Mouse (Mus musculus): ENCODE measurements at regions not wholly inside any gene's neighbourhood (a gene's known extent, or its start where the extent isn't known, plus 50 kb on each side); places are given as distances from the start of the nearest gene placed in this dataset.

- no peaks in the 10 kb centered on the region for H3K9me3 ChIP-seq (ENCODE audit: low read length)
- H3K4me2 ChIP-seq (ENCODE audit: low read depth, low read length): no peak overlapping the region
- DNase-seq (no peak), ATAC-seq (no peak)
- TF ChIP-seq CTCF (IDR thresholded peaks at IDR 0.05; ENCODE audit: low read depth) (no peak), EP300 (IDR thresholded peaks at IDR 0.05; ENCODE audit: low read depth) (no peak)
- H3K4me3 ChIP-seq (ENCODE audit: low read depth, low read length): no peak overlapping the region
- no peaks in the 10 kb centered on the region for H3K36me3 ChIP-seq (replicated peaks; ENCODE audit: insufficient read depth, low read length)
- no peak overlapping the region for H3K9ac ChIP-seq (replicated peaks)
- H3K4me1 ChIP-seq (ENCODE audit: insufficient read depth): no peaks in the 10 kb centered on the region
- 76% methylated on average over 2 of the region's 2 CpGs for WGBS (ENCODE audit: insufficient replicate concordance)
- H3K27ac ChIP-seq (ENCODE audit: low read depth): no peak overlapping the region
- no peaks in the 10 kb centered on the region for H3K27me3 ChIP-seq (ENCODE audit: insufficient read depth, low read length)
Observed at GRCm38 (mm10) chr12:99113781-99114180, 193.4 kb downstream of the Ttc8 start.

GRCm38 (mm10) chr12:99116491-99116890 lies 196.1 kb downstream of the Ttc8 start:
- no peaks in the 10 kb centered on the region for H3K27me3 ChIP-seq (ENCODE audit: insufficient read depth, low read length)
- H3K27ac ChIP-seq (ENCODE audit: low read depth): no peak overlapping the region
- no peak for ATAC-seq
- no peak overlapping the region for H3K4me2 ChIP-seq (ENCODE audit: low read depth, low read length)
- 58% methylated on average over 7 of the region's 7 CpGs for WGBS (ENCODE audit: insufficient replicate concordance)
- no peak for DNase-seq
- H3K36me3 ChIP-seq (replicated peaks; ENCODE audit: insufficient read depth, low read length): no peaks in the 10 kb centered on the region
- TF ChIP-seq CTCF (IDR thresholded peaks at IDR 0.05; ENCODE audit: low read depth): no peak
- TF ChIP-seq EP300 (IDR thresholded peaks at IDR 0.05; ENCODE audit: low read depth): no peak
- no peak overlapping the region for H3K4me3 ChIP-seq (ENCODE audit: low read depth, low read length)
- no peaks in the 10 kb centered on the region for H3K4me1 ChIP-seq (ENCODE audit: insufficient read depth)
- H3K9me3 ChIP-seq (ENCODE audit: low read length): no peaks in the 10 kb centered on the region
- H3K9ac ChIP-seq (replicated peaks): no peak overlapping the region

GRCm38 (mm10) chr12:99118381-99119115 lies 198.2 kb downstream of the Ttc8 start:
- no peak for DNase-seq
- Histone ChIP-seq H3K27me3 (ENCODE audit: insufficient read depth, low read length) (no peaks in the 10 kb centered on the region), H3K4me2 (ENCODE audit: low read depth, low read length) (no peak overlapping the region), H3K27ac (ENCODE audit: low read depth) (no peak overlapping the region), H3K4me3 (ENCODE audit: low read depth, low read length) (no peak overlapping the region), H3K9me3 (ENCODE audit: low read length) (no peaks in the 10 kb centered on the region), H3K4me1 (ENCODE audit: insufficient read depth) (no peaks in the 10 kb centered on the region), H3K9ac (replicated peaks) (no peak overlapping the region), H3K36me3 (replicated peaks; ENCODE audit: insufficient read depth, low read length) (no peaks in the 10 kb centered on the region)
- no peak for ATAC-seq
- 78% methylated on average over 12 of the region's 12 CpGs for WGBS (ENCODE audit: insufficient replicate concordance)
- no peak for TF ChIP-seq EP300 (IDR thresholded peaks at IDR 0.05; ENCODE audit: low read depth)
- 0 out of 2 replicates have a peak, but pooled peaks have one; percentile 24 for TF ChIP-seq CTCF (IDR thresholded peaks at IDR 0.05; ENCODE audit: low read depth)

- no peak for ATAC-seq
- 82% methylated on average over 9 of the region's 9 CpGs for WGBS (ENCODE audit: insufficient replicate concordance)
Observed at GRCm38 (mm10) chr12:99119966-99120365, 199.6 kb downstream of the Ttc8 start.

GRCm38 (mm10) chr12:99123611-99124495 lies 203.5 kb downstream of the Ttc8 start:
- DNase-seq (peak; percentile 3), ATAC-seq (no peak)
- Histone ChIP-seq H3K27ac (ENCODE audit: low read depth) (no peak overlapping the region), H3K9ac (replicated peaks) (no peak overlapping the region), H3K4me2 (ENCODE audit: low read depth, low read length) (no peak overlapping the region), H3K27me3 (ENCODE audit: insufficient read depth, low read length) (no peaks in the 10 kb centered on the region), H3K9me3 (ENCODE audit: low read length) (no peaks in the 10 kb centered on the region), H3K4me3 (ENCODE audit: low read depth, low read length) (no peak overlapping the region), H3K4me1 (ENCODE audit: insufficient read depth) (no peaks in the 10 kb centered on the region), H3K36me3 (replicated peaks; ENCODE audit: insufficient read depth, low read length) (no peaks in the 10 kb centered on the region)
- 75% methylated on average over 15 of the region's 15 CpGs for WGBS (ENCODE audit: insufficient replicate concordance)
- TF ChIP-seq CTCF (IDR thresholded peaks at IDR 0.05; ENCODE audit: low read depth) (no peak), EP300 (IDR thresholded peaks at IDR 0.05; ENCODE audit: low read depth) (no peak)

More at GRCm38 (mm10) chr12:99119966-99120365, 199.6 kb downstream of the Ttc8 start:
- H3K4me1 ChIP-seq (ENCODE audit: insufficient read depth): no peaks in the 10 kb centered on the region
- no peak for TF ChIP-seq EP300 (IDR thresholded peaks at IDR 0.05; ENCODE audit: low read depth)
- no peak for TF ChIP-seq CTCF (IDR thresholded peaks at IDR 0.05; ENCODE audit: low read depth)
- no peaks in the 10 kb centered on the region for H3K9me3 ChIP-seq (ENCODE audit: low read length)
- H3K9ac ChIP-seq (replicated peaks): no peak overlapping the region
- H3K36me3 ChIP-seq (replicated peaks; ENCODE audit: insufficient read depth, low read length): no peaks in the 10 kb centered on the region
- no peaks in the 10 kb centered on the region for H3K27me3 ChIP-seq (ENCODE audit: insufficient read depth, low read length)
- H3K4me3 ChIP-seq (ENCODE audit: low read depth, low read length): no peak overlapping the region
- no peak overlapping the region for H3K27ac ChIP-seq (ENCODE audit: low read depth)
- no peak overlapping the region for H3K4me2 ChIP-seq (ENCODE audit: low read depth, low read length)
- no peak for DNase-seq

GRCm38 (mm10) chr12:99126129-99126528 lies 205.8 kb downstream of the Ttc8 start:
- Histone ChIP-seq H3K27ac (ENCODE audit: low read depth) (no peak overlapping the region), H3K4me2 (ENCODE audit: low read depth, low read length) (no peak overlapping the region), H3K36me3 (replicated peaks; ENCODE audit: insufficient read depth, low read length) (no peaks in the 10 kb centered on the region), H3K9me3 (ENCODE audit: low read length) (no peaks in the 10 kb centered on the region), H3K4me1 (ENCODE audit: insufficient read depth) (no peaks in the 10 kb centered on the region), H3K4me3 (ENCODE audit: low read depth, low read length) (no peak overlapping the region), H3K9ac (replicated peaks) (no peak overlapping the region), H3K27me3 (ENCODE audit: insufficient read depth, low read length) (no peaks in the 10 kb centered on the region)
- WGBS (ENCODE audit: insufficient replicate concordance): 92% methylated on average over 2 of the region's 2 CpGs
- ATAC-seq: no peak
- no peak for TF ChIP-seq EP300 (IDR thresholded peaks at IDR 0.05; ENCODE audit: low read depth)
- TF ChIP-seq CTCF (IDR thresholded peaks at IDR 0.05; ENCODE audit: low read depth): no peak
- DNase-seq: no peak

Measured in liver, postnatal 0 days (tissue).